ENCODE assay signal across 27 mouse cellular contexts in the genomic region with DNA sequence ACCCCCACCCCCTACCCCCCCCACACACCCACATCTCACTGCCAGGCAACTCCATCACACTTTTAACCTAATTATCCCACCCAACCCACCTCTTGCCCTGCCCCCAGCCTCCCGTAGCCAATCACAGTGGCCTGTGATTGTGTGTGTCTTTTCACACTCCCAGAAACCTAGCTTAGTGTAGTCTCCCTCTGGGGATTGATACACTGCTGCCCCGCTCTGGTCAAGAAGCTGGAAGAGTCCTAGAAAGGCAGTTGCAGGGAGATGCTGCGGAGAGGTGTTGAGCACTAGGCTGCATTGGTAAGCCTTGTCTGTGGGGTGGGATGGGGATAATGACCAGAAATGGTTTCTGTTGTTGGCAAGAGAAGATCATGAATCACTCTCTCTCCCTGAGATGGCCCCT. TPM values are rescaled to one million over a fixed set of nuclear protein-coding genes. Genes with fewer than 3 reads are reported as not detected.
DNase-seq lines count a peak whose midpoint lies in the region; ATAC-seq and TF ChIP-seq lines count a peak whose summit lies in the region.
"Had no signal": no experiment of that assay in that cellular context is flagged by ENCODE, and none has a peak within 500 bp of the region (broad histone marks: within the 10 kb centered on the region; RNA-seq: fewer than 3 reads in every experiment).

No protein-coding gene starts in this region.

- TF ChIP-seq CTCF in gastrocnemius, adult 2 months (IDR thresholded peaks at IDR 0.05) = peak; percentile 29; the same call in 1 of the 2 replicates
- peak; percentile 34 for TF ChIP-seq CTCF in layer of hippocampus, adult 2 months (conservative IDR thresholded peaks at IDR 0.05)
- TF ChIP-seq CTCF in midbrain, postnatal 0 days (IDR thresholded peaks at IDR 0.05) = peak; percentile 22; the same call in 1 of the 2 replicates

- no peaks in the 10 kb centered on the region for H3K9me3 ChIP-seq in midbrain, postnatal 0 days (ENCODE audit: low read length)
- no peaks in the 10 kb centered on the region for H3K9me3 ChIP-seq in midbrain, embryonic 13.5 days
- H3K9me3 ChIP-seq: embryonic facial prominence, embryonic 13.5 days; hindbrain, embryonic 10.5 days; kidney, embryonic 15.5 days; megakaryocyte, embryonic 14.5 days; midbrain, embryonic 15.5 days; neural tube, embryonic 15.5 days had no signal

- H3K4me1 ChIP-seq in midbrain, postnatal 0 days (ENCODE audit: insufficient read depth, low read length) = no peaks in the 10 kb centered on the region
- no peaks in the 10 kb centered on the region for H3K4me1 ChIP-seq in midbrain, embryonic 13.5 days (replicated peaks)
- H3K4me1 ChIP-seq: embryonic facial prominence, embryonic 13.5 days; kidney, embryonic 15.5 days; midbrain, embryonic 15.5 days; neural tube, embryonic 15.5 days had no signal

- H3K4me2 ChIP-seq in midbrain, postnatal 0 days (ENCODE audit: low read depth, low read length, poor library complexity, severe bottlenecking) = no peak overlapping the region
- no peak overlapping the region for H3K4me2 ChIP-seq in midbrain, embryonic 13.5 days (replicated peaks)
- H3K4me2 ChIP-seq: embryonic facial prominence, embryonic 13.5 days; kidney, embryonic 15.5 days; midbrain, embryonic 15.5 days; neural tube, embryonic 15.5 days had no signal

- H3K27ac ChIP-seq in gastrocnemius, adult 2 months = no peak overlapping the region
- no peak overlapping the region for H3K27ac ChIP-seq in layer of hippocampus, adult 2 months
- H3K27ac ChIP-seq in midbrain, postnatal 0 days (ENCODE audit: low read depth, low read length) = no peak overlapping the region
- no peak overlapping the region for H3K27ac ChIP-seq in midbrain, embryonic 13.5 days
- H3K27ac ChIP-seq: embryonic facial prominence, embryonic 13.5 days; hindbrain, embryonic 10.5 days; kidney, embryonic 15.5 days; midbrain, embryonic 15.5 days; neural tube, embryonic 15.5 days had no signal

- H3K9ac ChIP-seq in midbrain, postnatal 0 days (replicated peaks; ENCODE audit: low read length, poor library complexity, severe bottlenecking) = no peak overlapping the region
- no peak overlapping the region for H3K9ac ChIP-seq in midbrain, embryonic 13.5 days (replicated peaks)
- H3K9ac ChIP-seq: embryonic facial prominence, embryonic 13.5 days; kidney, embryonic 15.5 days; midbrain, embryonic 15.5 days; neural tube, embryonic 15.5 days had no signal

- H3K27me3 ChIP-seq in midbrain, postnatal 0 days (ENCODE audit: insufficient read depth, low read length) = no peaks in the 10 kb centered on the region
- H3K27me3 ChIP-seq in midbrain, embryonic 13.5 days = no peaks in the 10 kb centered on the region
- H3K27me3 ChIP-seq: embryonic facial prominence, embryonic 13.5 days; kidney, embryonic 15.5 days; midbrain, embryonic 15.5 days; neural tube, embryonic 15.5 days had no signal

- H3K36me3 ChIP-seq in midbrain, postnatal 0 days (ENCODE audit: insufficient read depth, low read length) = no peaks in the 10 kb centered on the region
- H3K36me3 ChIP-seq in midbrain, embryonic 13.5 days = no peaks in the 10 kb centered on the region
- H3K36me3 ChIP-seq: embryonic facial prominence, embryonic 13.5 days; hindbrain, embryonic 10.5 days; kidney, embryonic 15.5 days; midbrain, embryonic 15.5 days; neural tube, embryonic 15.5 days had no signal

- 45% methylated on average over 3 of the region's 3 CpGs for WGBS in midbrain, postnatal 0 days
- WGBS in midbrain, embryonic 13.5 days = 53% methylated on average over 3 of the region's 3 CpGs

- intact Hi-C loops in gastrocnemius, adult 2 months (cut with DNase I) = loop anchor here (2.0 kb wide), 1 partner anchor 25 kb away; no protein-coding TSS in a partner anchor
- intact Hi-C loops in gastrocnemius, postnatal 14 days (cut with DNase I; ENCODE audit: low total_unique reads) = no loop called here

- H3K4me3 ChIP-seq in gastrocnemius, adult 2 months = no peak overlapping the region
- no peak overlapping the region for H3K4me3 ChIP-seq in layer of hippocampus, adult 2 months
- H3K4me3 ChIP-seq in midbrain, postnatal 0 days (ENCODE audit: low read depth, low read length) = no peak overlapping the region
- no peak overlapping the region for H3K4me3 ChIP-seq in midbrain, embryonic 13.5 days (replicated peaks)
- H3K4me3 ChIP-seq: embryonic facial prominence, embryonic 13.5 days; hindbrain, embryonic 10.5 days; kidney, embryonic 15.5 days; megakaryocyte, embryonic 14.5 days; midbrain, embryonic 15.5 days; neural tube, embryonic 15.5 days had no signal

- no peak for DNase-seq in gastrocnemius, adult 2 months
- DNase-seq in gastrocnemius, postnatal 14 days = no peak
- no peak for DNase-seq in layer of hippocampus, adult 2 months (ENCODE audit: low spot score in 2 of 2)
- no peak for DNase-seq in layer of hippocampus, postnatal 36 days
- no peak for DNase-seq in midbrain, postnatal 0 days (ENCODE audit: low spot score)
- DNase-seq in frontal cortex, postnatal 10 days (ENCODE audit: low spot score in 2 of 2) = no peak
- DNase-seq: adrenal gland, adult 8-10 months; cerebellum, postnatal 10 days; gastrocnemius, postnatal 10 days; heart, adult 18-20 months; liver; right cerebral cortex, postnatal 25 days; thymus, adult 18-20 months; thymus, postnatal 4 days had no signal

- ATAC-seq in midbrain, postnatal 0 days (ENCODE audit: low FRiP score) = no peak
- ATAC-seq in midbrain, embryonic 13.5 days = no peak
- ATAC-seq: midbrain, embryonic 15.5 days had no signal

RNA-seq across cellular contexts. Expression of a gene that starts 5.0 kb away (rescaled TPM):
- not detected for total RNA-seq in gastrocnemius, adult 2 months (2021)
- not detected for total RNA-seq in gastrocnemius, postnatal 14 days (2021)
- not detected for total RNA-seq in layer of hippocampus, adult 2 months (2021)
- total RNA-seq in layer of hippocampus, postnatal 36 days (2021) = not detected
- total RNA-seq in midbrain, postnatal 0 days (2014; rRNA removed) = not detected in 2 replicates
- polyA plus RNA-seq in midbrain, postnatal 0 days (2015; fragmentation: Nextera tagmentation; extraction: Ambion mirVana) = not detected in 2 replicates
- polyA plus RNA-seq in midbrain, embryonic 13.5 days (2015; fragmentation: Nextera tagmentation; extraction: Ambion mirVana) = not detected in 2 replicates
- total RNA-seq: adrenal gland, adult 8-10 months; CH12.LX; gastrocnemius, postnatal 10 days; heart, adult 18-20 months; left cerebral cortex, postnatal 25 days; MEL had no signal
- polyA plus RNA-seq: embryonic facial prominence, embryonic 13.5 days; heart, embryonic 14.5 days; hindbrain, embryonic 10.5 days; midbrain, embryonic 15.5 days; neural tube, embryonic 15.5 days; spleen, adult 2 months; stomach, embryonic 14.5 days had no signal

RNA-seq across cellular contexts. Expression of a gene that starts 17.8 kb away (rescaled TPM):
- total RNA-seq in gastrocnemius, adult 2 months (2021) = 1 to 10 TPM; 4.3 to 5.7 TPM
- total RNA-seq in gastrocnemius, postnatal 14 days (2021) = 1 to 10 TPM; 4.7 to 5.9 TPM
- 10 to 100 TPM; 18.5 to 20.3 TPM for total RNA-seq in layer of hippocampus, adult 2 months (2021)
- total RNA-seq in layer of hippocampus, postnatal 36 days (2021) = 10 to 100 TPM; 17.9 to 20.2 TPM
- total RNA-seq in midbrain, postnatal 0 days (2014; rRNA removed) = 19.7 and 21.0 TPM in 2 replicates
- 18.5 and 18.9 TPM in 2 replicates for polyA plus RNA-seq in midbrain, postnatal 0 days (2015; fragmentation: Nextera tagmentation; extraction: Ambion mirVana)
- polyA plus RNA-seq in midbrain, embryonic 13.5 days (2015; fragmentation: Nextera tagmentation; extraction: Ambion mirVana) = 23.4 and 24.6 TPM in 2 replicates

RNA-seq across cellular contexts. Expression of a gene that starts 19.4 kb away (rescaled TPM):
- 1 to 10 TPM; 3.1 to 3.3 TPM for total RNA-seq in gastrocnemius, adult 2 months (2021)
- total RNA-seq in gastrocnemius, postnatal 14 days (2021) = 1 to 10 TPM; 6.7 to 7.7 TPM
- total RNA-seq in layer of hippocampus, adult 2 months (2021) = 1 to 10 TPM; 3.1 to 3.9 TPM
- 1 to 10 TPM; 3.3 to 3.7 TPM for total RNA-seq in layer of hippocampus, postnatal 36 days (2021)
- total RNA-seq in midbrain, postnatal 0 days (2014; rRNA removed) = 6.1 and 9.3 TPM in 2 replicates
- 4.3 and 4.8 TPM in 2 replicates for polyA plus RNA-seq in midbrain, postnatal 0 days (2015; fragmentation: Nextera tagmentation; extraction: Ambion mirVana)
- polyA plus RNA-seq in midbrain, embryonic 13.5 days (2015; fragmentation: Nextera tagmentation; extraction: Ambion mirVana) = 6.2 TPM in 2 replicates

RNA-seq across cellular contexts. Expression of a gene that starts 26.3 kb away (rescaled TPM):
- total RNA-seq in gastrocnemius, adult 2 months (2021) = 10 to 100 TPM in 1 of 2 experiments, 1 to 10 TPM in 1; 7.8 to 19.5 TPM
- total RNA-seq in gastrocnemius, postnatal 14 days (2021) = 10 to 100 TPM in 1 of 2 experiments, 1 to 10 TPM in 1; 5.5 to 10.2 TPM
- under 1 TPM; 0.29 to 0.44 TPM for total RNA-seq in layer of hippocampus, adult 2 months (2021)
- total RNA-seq in layer of hippocampus, postnatal 36 days (2021) = under 1 TPM; 0.22 to 0.25 TPM
- 1.0 and 2.4 TPM in 2 replicates for total RNA-seq in midbrain, postnatal 0 days (2014; rRNA removed)
- polyA plus RNA-seq in midbrain, postnatal 0 days (2015; fragmentation: Nextera tagmentation; extraction: Ambion mirVana) = 0.65 and 0.74 TPM in 2 replicates
- 0.39 and 0.44 TPM in 2 replicates for polyA plus RNA-seq in midbrain, embryonic 13.5 days (2015; fragmentation: Nextera tagmentation; extraction: Ambion mirVana)
- total RNA-seq: CH12.LX, MEL had no signal

RNA-seq across cellular contexts. Expression of a gene that starts 43.0 kb away (rescaled TPM):
- total RNA-seq in gastrocnemius, adult 2 months (2021) = 1 to 10 TPM; 6.1 to 6.6 TPM
- 10 to 100 TPM; 23.8 to 29.2 TPM for total RNA-seq in gastrocnemius, postnatal 14 days (2021)
- 10 to 100 TPM; 32.3 to 33.6 TPM for total RNA-seq in layer of hippocampus, adult 2 months (2021)
- total RNA-seq in layer of hippocampus, postnatal 36 days (2021) = 10 to 100 TPM; 29.2 to 34.3 TPM
- total RNA-seq in midbrain, postnatal 0 days (2014; rRNA removed) = 79.3 and 80.1 TPM in 2 replicates
- 99.4 and 103 TPM in 2 replicates for polyA plus RNA-seq in midbrain, postnatal 0 days (2015; fragmentation: Nextera tagmentation; extraction: Ambion mirVana)
- polyA plus RNA-seq in midbrain, embryonic 13.5 days (2015; fragmentation: Nextera tagmentation; extraction: Ambion mirVana) = 138 and 140 TPM in 2 replicates
